Mouse (Mus musculus) T-helper 1 cell (primary cell): ENCODE results near the gene Grpr.

Source experiments
- in situ Hi-C: fragments of 300-600 bp; cut with MboI, MseI; formaldehyde crosslinking; loops from one replicate; pipeline ENCODE4 v1.15.1; 2025; ENCODE audit warnings: high pct_unique_total_duplicates

Grpr gene

GRCm38 (mm10) chrX:163549666-163550065, at the start of gene Grpr:
Gene Grpr, minus strand, starts transcription at chrX:163549677.
- in situ Hi-C loops, result no loop called here

- in situ Hi-C loops, result no loop called here
Measured at GRCm38 (mm10) chrX:163560521-163560920, 11.0 kb upstream of the Grpr start.

GRCm38 (mm10) chrX:163547042-163547441, 2.4 kb downstream of the Grpr start:
- in situ Hi-C loops, result no loop called here

- in situ Hi-C loops, result no loop called here
Measured at GRCm38 (mm10) chrX:163532836-163533235, 16.6 kb downstream of the Grpr start.

GRCm38 (mm10) chrX:163518963-163519541, 30.4 kb downstream of the Grpr start:
- in situ Hi-C loops, result no loop called here

GRCm38 (mm10) chrX:163511766-163512165, 37.7 kb downstream of the Grpr start:
- in situ Hi-C loops, result no loop called here

GRCm38 (mm10) chrX:163502088-163502487, 47.4 kb downstream of the Grpr start:
- in situ Hi-C loops, result no loop called here
